Mouse (Mus musculus) Patski (cell line): Measurements from ENCODE around the gene Atf6. TPM values are rescaled to one million over a fixed set of nuclear protein-coding genes. Genes with fewer than 3 reads are reported as not detected.

ENCODE experiments used
- ATAC-seq: fragments of 100-300 bp; one replicate; pipeline ENCODE4 v1.8.0; 2021
- CTCF ChIA-PET: fragments of 350-600 bp; sonication (Branson Sonifier 250); formaldehyde crosslinking; loops from one replicate; lab custom pipeline; 2022; ENCODE audit warnings: inconsistent platforms; lab: Charles Lee
- POLR2A ChIA-PET: fragments of 350-600 bp; sonication (Branson Sonifier 250); formaldehyde crosslinking; loops from one replicate; lab custom pipeline; 2022; ENCODE audit warnings: antibody characterized with exemption, inconsistent platforms; lab: Charles Lee
- DNase-seq: peaks from one replicate; pipeline ENCODE4 v3.0.0-alpha.2; 2011; ENCODE audit warnings: low read depth, low spot score
- H3K27me3 ChIP-seq: fragments of 371-371 bp; one replicate; pipeline ENCODE4 v1.5.1; 2021
- CTCF ChIP-seq: fragments of 100-300 bp; IDR thresholded peaks from one replicate; pipeline ENCODE4 v1.5.1; 2021
- in situ Hi-C: fragments of 300-500 bp; cut with MboI; formaldehyde crosslinking; loops from 3 replicates; pipeline ENCODE4 v1.11.1; 2018; ENCODE audit warnings: low pct_unique_long_range_greater_than_20kb, mixed read lengths
- polyA plus RNA-seq: library from polyadenylated mRNA; unstranded; gene quantifications from one replicate; pipeline ENCODE4 v1.2.3, GENCODE M21; 2021

The Atf6 gene
- polyA plus RNA-seq, 1 experiment from 2014 or later: 51.2 TPM

GRCm38 (mm10) chr1:170884978-170885561 lies 17.5 kb upstream of the Atf6 start, which contains the start of the genes Gm26620 and Dusp12:
Gene Gm26620 (plus strand): TSS chr1:170885065.
Gene Dusp12 (minus strand): TSS chr1:170885540.
- ATAC-seq: peak; percentile 99
- POLR2A ChIA-PET: no interaction called here
- in situ Hi-C loops: loop anchor here (25.0 kb wide), 1 partner anchor 377 kb away; the partner anchor contains the start of genes Adamts4, B4galt3 and Ndufs2
- CTCF ChIA-PET: interaction anchor here (1.1 to 1.2 kb wide), 3 partner anchors 10 to 23 kb away, joined by 4 to 9 read pairs (median 4); no protein-coding TSS in a partner anchor
- no peaks in the 10 kb centered on the region for H3K27me3 ChIP-seq
- peak; percentile 96 for TF ChIP-seq CTCF
- DNase-seq: no peak

GRCm38 (mm10) chr1:170884390-170884789 lies 16.8 kb upstream of the Atf6 start:
- no peak for TF ChIP-seq CTCF
- in situ Hi-C loops: loop anchor here (25.0 kb wide), 1 partner anchor 378 kb away; the partner anchor contains the start of genes Adamts4, B4galt3 and Ndufs2
- ATAC-seq: no peak
- ChIA-PET CTCF (no interaction called here), POLR2A (no interaction called here)
- no peak for DNase-seq
- H3K27me3 ChIP-seq: no peaks in the 10 kb centered on the region

- in situ Hi-C loops: loop anchor here (25.0 kb wide), 1 partner anchor 379 kb away; the partner anchor contains the start of genes Adamts4, B4galt3 and Ndufs2
- ChIA-PET POLR2A (no interaction called here), CTCF (no interaction called here)
- ATAC-seq (no peak), DNase-seq (no peak)
- no peak for TF ChIP-seq CTCF
- H3K27me3 ChIP-seq: no peaks in the 10 kb centered on the region
These were observed 15.4 kb upstream of the Atf6 start for GRCm38 (mm10) chr1:170882915-170883485.

- no peak for TF ChIP-seq CTCF
- ATAC-seq: no peak
- in situ Hi-C loops: loop anchor here (25.0 kb wide), 1 partner anchor 385 kb away; the partner anchor contains the start of genes Adamts4, B4galt3 and Ndufs2
- POLR2A ChIA-PET: no interaction called here
- CTCF ChIA-PET: interaction anchor here (1.2 kb wide), 1 partner anchor 9 kb away, joined by 3 read pairs; no protein-coding TSS in a partner anchor
- H3K27me3 ChIP-seq: no peaks in the 10 kb centered on the region
- no peak for DNase-seq
These were observed 9.3 kb upstream of the Atf6 start for GRCm38 (mm10) chr1:170876906-170877305.

- POLR2A ChIA-PET: no interaction called here
- CTCF ChIA-PET: interaction anchor here (1.2 to 1.3 kb wide), 2 partner anchors 9 to 21 kb away, joined by 3 to 4 read pairs; no protein-coding TSS in a partner anchor
- ATAC-seq: no peak
- TF ChIP-seq CTCF: no peak
- in situ Hi-C loops: loop anchor here (25.0 kb wide), 1 partner anchor 387 kb away; the partner anchor contains the start of genes Adamts4, B4galt3 and Ndufs2
- H3K27me3 ChIP-seq: no peaks in the 10 kb centered on the region
- no peak for DNase-seq
These were observed 8.1 kb upstream of the Atf6 start for GRCm38 (mm10) chr1:170875676-170876075.

GRCm38 (mm10) chr1:170871961-170872360 lies 4.4 kb upstream of the Atf6 start:
- DNase-seq: no peak
- no peaks in the 10 kb centered on the region for H3K27me3 ChIP-seq
- CTCF ChIA-PET: interaction anchor here (1.7 kb wide), 1 partner anchor 12 kb away, joined by 3 read pairs; no protein-coding TSS in a partner anchor
- in situ Hi-C loops: no loop called here
- ATAC-seq: no peak
- TF ChIP-seq CTCF: no peak
- POLR2A ChIA-PET: no interaction called here

GRCm38 (mm10) chr1:170871402-170871801 lies 3.8 kb upstream of the Atf6 start:
- DNase-seq (no peak), ATAC-seq (no peak)
- no peak for TF ChIP-seq CTCF
- CTCF ChIA-PET: interaction anchor here (0.6 to 1.7 kb wide), 2 partner anchors 11 to 15 kb away, joined by 3 read pairs; no protein-coding TSS in a partner anchor
- POLR2A ChIA-PET: no interaction called here
- no peaks in the 10 kb centered on the region for H3K27me3 ChIP-seq
- in situ Hi-C loops: no loop called here

- ATAC-seq: no peak
- ChIA-PET CTCF (interaction anchor here (0.9 kb wide), 1 partner anchor 16 kb away, joined by 4 read pairs; the partner anchor contains the start of genes Dusp12 and Gm26620), POLR2A (no interaction called here)
- H3K27me3 ChIP-seq: no peaks in the 10 kb centered on the region
- no peak for TF ChIP-seq CTCF
- in situ Hi-C loops: no loop called here
- no peak for DNase-seq
These were observed 1.3 kb upstream of the Atf6 start for GRCm38 (mm10) chr1:170868905-170869283.

GRCm38 (mm10) chr1:170868107-170868904 lies 735 bp upstream of the Atf6 start:
- in situ Hi-C loops: no loop called here
- ChIA-PET POLR2A (interaction anchor here (2.3 kb wide), 1 partner anchor 14 kb away, joined by 6 read pairs; no protein-coding TSS in a partner anchor), CTCF (interaction anchor here (0.9 to 1.0 kb wide), 2 partner anchors 9 to 17 kb away, joined by 3 to 4 read pairs; partner anchors contain the start of genes Dusp12 and Gm26620)
- ATAC-seq (peak; percentile 78), DNase-seq (no peak)
- H3K27me3 ChIP-seq: no peaks in the 10 kb centered on the region
- no peak for TF ChIP-seq CTCF
